Mouse (Mus musculus): ENCODE measurements around the gene Gabrb1.

DNA sequence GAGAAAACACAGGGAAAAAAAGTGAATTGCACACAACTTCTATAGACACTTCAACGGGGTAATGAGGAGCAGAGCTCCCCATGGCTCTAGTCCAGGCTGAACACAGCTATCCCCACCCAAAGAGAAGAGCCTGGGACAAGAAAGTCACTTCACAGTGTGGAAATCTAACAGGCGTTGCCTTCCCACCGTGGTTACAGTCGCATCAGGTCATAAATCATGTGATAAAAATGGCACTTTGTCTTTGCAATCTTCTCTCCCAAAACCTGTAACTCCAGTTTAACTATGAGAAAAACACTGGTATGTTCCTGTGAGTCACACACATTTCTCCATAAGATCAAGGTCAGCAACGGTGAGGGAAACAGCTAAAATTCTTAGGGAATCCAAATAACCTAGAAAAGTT, 498.7 kb downstream of the Gabrb1 start:
- no peak for TF ChIP-seq CTCF (IDR thresholded peaks at IDR 0.05; ENCODE audit: control insufficient read depth, insufficient read depth, insufficient read length)
- TF ChIP-seq MAX (IDR thresholded peaks at IDR 0.05) = no peak
- no peak for TF ChIP-seq MYOG (IDR thresholded peaks at IDR 0.05; ENCODE audit: control insufficient read depth, extremely low read depth, insufficient read length)
- no peak for TF ChIP-seq USF1 (IDR thresholded peaks at IDR 0.05; ENCODE audit: low read depth)

Measured in C2C12 (cell line).